Mouse (Mus musculus) NIH3T3 (cell line): ENCODE measurements at regions not wholly inside any gene's neighbourhood (a gene's known extent, or its start where the extent isn't known, plus 50 kb on each side); places are given as distances from the start of the nearest gene placed in this dataset.
"Not testable (repeated sequence)": the region's sequence is repeated elsewhere in the genome, so short reads cannot be mapped to it uniquely, and the experiment has no call there.

Experiments used
- DNase-seq: peaks from one replicate; pipeline ENCODE4 v3.0.0-alpha.2; 2012; ENCODE audit warnings: low read depth

- DNase-seq, result no peak
Observed at GRCm38 (mm10) chr1:12025791-12026190, 611.9 kb downstream of the A830018L16Rik start.

DNA sequence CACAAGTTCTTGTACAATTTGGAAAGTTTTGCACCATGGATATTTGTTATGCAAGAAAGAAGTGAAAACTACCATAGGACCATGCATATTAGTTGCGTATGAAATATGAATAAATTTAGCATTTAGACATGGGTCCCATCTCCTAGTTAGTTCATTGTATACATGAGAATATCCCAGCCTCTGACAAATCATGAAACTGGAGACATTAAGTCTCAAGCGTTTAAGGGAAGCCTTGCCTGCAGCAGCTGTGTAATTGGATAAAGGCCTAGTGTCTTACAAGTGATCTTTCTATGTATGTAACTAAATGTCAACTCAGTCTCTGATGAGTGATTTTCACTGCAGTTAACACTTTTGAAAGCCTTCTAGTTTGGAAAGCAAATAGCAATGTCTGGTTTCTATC, 613.5 kb downstream of the A830018L16Rik start:
- no peak for DNase-seq

DNA sequence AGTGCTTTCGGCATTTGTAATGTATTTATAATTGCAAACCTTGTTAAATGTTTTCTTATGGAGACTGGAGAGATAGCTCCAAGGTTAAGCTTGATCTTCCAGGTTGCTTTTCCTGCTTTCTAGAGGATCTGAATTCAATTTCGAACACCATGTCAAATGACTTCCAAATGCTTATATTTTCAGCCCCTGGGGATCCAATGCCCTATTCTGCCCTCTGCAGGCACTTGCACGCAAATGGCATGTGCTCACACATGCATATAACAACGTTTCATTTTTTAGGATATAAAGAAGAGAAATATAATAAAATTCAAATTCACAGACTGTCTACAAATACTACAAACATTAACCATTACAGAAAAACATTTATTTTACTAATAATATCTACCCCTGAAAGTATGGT, 614.2 kb downstream of the A830018L16Rik start:
- no peak for DNase-seq

GRCm38 (mm10) chr1:12051931-12052482, 638.1 kb downstream of the A830018L16Rik start:
- DNase-seq, result no peak

DNA sequence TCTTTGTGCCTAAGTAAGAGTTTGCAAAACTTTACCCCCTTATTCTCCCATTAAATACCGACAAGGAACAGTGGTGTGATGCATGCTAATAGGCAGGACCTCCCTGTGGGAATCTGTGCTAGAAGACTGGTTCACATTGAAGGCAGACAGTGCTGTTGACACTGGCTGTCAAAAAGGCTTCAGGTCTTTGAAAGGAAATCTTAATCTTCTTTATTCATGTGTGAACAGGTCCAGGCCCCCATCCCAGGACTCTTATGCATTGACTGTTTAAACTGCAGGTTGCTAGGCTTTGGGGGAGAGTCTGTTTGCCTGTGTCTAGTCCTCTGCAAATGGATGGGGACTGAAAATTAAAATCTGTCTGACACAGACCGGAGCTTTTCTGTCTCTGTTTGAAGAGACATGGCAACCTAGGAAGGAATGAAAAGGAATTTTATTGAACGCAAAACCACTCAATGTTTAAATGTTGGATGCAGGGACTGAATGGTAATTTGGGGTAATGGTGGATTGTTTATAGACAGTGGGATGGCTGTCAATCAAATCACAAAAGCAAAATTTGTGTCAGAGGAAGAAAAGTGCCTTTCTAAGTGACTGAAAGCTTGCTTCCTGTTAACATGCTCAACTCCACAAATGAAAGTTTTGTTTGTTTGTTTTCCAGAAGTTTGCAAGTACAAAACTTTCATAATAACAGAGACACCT, 642.1 kb downstream of the A830018L16Rik start:
- no peak for DNase-seq

GRCm38 (mm10) chr1:12065016-12065513, 651.2 kb downstream of the A830018L16Rik start:
- no peak for DNase-seq

DNA sequence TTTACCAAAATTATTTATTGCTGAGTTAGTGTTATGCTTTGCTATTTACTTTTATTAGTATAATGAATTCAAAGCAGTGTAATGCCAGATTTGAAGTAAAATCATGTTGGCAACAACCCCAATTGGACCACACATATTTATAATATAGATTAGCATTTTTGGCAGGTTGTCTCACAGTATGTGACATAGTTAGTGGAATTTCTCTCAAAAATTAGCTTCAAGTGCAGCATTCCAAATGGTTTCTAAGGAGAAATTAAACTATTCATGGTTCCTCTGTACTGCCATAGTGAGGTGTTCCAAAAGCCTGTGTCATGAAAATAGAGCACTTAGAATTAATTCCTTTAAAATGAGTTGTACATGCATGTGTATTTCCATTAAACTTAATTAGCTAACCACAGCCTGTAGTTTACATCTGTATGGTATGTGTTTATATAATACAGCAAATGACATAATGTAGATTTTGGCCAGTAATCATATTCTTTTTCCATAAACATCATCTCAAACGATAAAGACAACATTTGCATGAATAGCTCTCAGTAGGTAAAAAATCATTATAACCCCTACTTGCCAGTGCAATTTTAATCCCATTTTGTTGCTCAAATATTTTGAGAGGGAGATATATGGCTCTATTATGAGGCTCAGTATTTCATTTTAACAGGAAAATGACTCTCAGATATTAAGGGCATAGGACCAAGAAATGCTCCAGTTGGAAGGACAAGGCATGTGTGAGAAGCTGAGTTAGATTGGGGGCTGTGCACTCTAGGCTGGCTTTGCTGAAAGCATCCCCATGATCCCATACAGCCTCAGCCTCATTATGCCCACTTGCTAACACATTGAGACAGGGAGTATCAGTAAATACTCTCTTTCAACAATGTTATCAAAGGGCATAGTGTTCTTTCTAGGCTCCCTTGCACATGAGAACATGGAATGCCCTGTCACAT, 678.9 kb downstream of the A830018L16Rik start:
- no peak for DNase-seq

DNA sequence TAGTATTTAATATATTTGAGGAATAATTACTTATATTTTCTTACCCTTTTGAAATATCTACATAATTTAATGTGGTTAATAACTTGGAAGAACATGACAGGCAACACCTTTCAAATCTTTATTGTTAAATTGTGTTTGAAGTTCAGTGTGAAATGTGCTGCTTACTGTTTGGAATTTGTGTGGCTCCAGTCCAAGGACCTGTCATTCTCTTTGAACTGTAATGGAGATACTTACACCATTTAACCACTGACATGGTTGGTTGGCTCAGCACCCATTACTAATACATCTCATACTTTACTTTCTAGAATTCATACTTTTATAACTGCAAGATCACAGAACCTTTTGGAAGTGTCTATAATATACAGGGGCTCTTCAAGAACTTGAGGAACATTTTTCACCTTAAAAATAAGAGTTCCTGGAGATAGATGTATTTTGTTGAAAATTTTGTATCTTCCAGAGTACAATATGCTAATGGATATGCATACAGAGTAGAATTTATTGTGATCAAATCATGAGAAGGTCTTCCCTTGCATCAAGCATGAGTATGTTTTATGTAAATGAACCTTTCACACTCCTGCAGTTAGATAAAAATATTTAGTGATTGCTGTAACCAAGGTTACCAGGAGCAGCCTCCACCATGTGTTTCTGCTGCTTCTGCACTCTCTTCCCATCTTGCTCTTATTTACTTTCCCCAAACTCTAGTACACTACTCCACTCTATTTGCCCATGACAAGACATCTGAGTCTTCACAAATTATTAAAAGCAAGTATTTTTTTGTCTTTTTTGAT, 701.3 kb downstream of the A830018L16Rik start:
- DNase-seq, result no peak

- no peak for DNase-seq
Observed at GRCm38 (mm10) chr1:12117083-12117482, 703.2 kb downstream of the A830018L16Rik start.

GRCm38 (mm10) chr1:12120926-12121325, 707.0 kb downstream of the A830018L16Rik start:
- no peak for DNase-seq

GRCm38 (mm10) chr1:12126611-12127010, 712.7 kb downstream of the A830018L16Rik start:
- not testable (repeated sequence) for DNase-seq

- no peak for DNase-seq
Observed at GRCm38 (mm10) chr1:12170503-12170902, 756.6 kb downstream of the A830018L16Rik start.

DNA sequence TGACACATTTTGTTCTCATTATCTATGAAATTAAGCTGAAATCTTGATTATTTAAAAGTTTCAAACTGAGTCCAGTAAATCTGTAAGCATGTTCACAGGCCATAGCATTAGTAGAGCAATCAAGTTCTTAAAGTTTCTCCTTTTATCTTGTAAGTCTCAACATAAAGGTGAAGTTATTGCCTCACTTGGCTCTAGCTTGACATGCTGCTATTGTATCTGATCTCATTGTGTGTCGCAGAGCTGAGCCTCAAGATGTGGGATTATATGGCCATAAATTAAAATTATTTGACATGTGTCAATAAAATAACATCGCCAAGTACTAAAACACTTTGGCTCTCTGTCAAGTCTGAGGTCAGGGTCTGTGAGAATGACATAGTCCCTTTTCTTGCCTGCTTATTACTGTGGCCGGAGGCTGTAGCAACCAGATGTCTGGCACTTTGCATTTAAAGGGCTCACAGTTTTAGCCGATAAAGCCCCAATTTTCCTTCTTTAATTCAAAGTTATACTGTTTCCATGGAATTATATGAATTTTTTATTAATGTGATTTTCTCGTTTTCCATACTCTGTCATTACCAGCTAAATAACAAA, 775.8 kb downstream of the A830018L16Rik start:
- DNase-seq, result no peak

DNA sequence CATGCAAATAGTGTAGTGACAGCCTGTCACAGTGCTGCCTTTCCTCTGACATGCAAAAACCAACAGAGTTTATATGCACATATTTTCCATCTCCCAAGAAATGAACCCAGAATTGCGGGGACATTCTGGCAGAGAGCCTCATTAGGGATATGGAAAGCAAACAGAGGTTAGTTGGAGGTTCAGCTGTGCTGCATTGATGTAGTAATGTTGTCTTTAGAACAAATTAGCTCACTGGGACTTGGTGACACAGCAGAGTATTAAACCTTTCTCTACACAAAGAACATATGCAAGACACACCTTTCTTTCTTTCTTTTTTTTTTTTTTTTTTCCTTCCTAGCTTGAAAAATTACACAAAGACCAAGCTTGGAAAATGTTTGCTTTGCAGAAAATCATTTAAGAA, 778.7 kb downstream of the A830018L16Rik start:
- no peak for DNase-seq

DNA sequence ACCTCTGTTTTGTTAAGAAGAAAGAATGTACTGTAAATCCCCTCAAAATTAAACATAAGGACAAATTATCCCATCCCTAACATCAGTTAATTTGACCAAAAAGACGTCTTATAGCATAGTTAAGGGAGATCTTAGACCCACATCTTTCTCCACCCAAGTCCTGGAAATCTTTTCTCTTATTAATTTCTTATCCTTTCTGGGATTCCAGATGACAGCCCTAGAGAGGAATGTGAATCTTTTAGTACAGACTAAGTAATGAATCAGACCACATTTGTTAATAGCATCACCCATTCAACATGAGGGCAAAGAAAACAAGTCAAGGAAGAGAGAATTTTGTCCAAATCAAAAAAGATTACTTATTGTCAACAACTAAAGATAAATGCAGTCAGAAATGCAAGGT, 817.2 kb downstream of the A830018L16Rik start:
- no peak for DNase-seq

DNA sequence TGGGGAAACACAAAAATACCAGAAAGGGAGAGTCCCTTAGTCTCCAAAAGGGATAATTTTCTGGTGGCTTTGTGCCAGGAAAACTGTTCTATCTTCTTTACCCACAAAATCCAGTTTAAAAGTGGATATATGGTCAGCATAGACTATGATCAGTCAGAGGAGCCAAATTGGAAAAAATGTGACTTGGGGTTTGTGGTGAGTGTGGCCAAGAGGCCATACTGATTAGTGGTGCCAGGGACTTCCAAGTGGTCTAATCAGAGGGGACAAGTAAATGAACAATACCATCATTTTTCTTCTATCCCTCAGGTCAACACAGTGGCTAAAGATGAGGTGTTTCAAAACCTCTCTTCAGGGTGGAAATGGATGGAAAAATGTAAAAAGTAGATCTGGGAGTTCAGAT, 828.2 kb downstream of the A830018L16Rik start:
- DNase-seq, result no peak

- DNase-seq, result no peak
Observed at GRCm38 (mm10) chr1:12282493-12282892, 868.6 kb downstream of the A830018L16Rik start.

DNA sequence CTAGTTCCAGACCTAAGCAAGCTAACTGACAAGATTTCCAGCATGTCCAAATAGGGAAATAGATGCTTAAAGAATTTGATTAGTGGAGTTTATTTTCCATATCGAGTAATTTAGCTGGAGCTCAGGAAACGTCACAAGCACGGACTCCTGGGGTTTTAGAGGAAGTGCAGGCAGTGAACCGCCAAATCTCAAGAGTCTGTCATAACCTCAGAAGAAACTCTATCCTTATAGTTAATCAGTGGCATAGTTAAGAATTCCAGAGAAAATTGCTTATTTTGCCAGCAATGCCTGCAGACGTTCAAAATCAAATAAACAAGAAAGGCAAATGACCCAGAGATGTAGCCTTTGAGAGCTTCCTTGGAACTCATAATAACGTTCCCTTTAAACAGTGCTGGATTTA, 871.6 kb downstream of the A830018L16Rik start:
- DNase-seq, result no peak

DNA sequence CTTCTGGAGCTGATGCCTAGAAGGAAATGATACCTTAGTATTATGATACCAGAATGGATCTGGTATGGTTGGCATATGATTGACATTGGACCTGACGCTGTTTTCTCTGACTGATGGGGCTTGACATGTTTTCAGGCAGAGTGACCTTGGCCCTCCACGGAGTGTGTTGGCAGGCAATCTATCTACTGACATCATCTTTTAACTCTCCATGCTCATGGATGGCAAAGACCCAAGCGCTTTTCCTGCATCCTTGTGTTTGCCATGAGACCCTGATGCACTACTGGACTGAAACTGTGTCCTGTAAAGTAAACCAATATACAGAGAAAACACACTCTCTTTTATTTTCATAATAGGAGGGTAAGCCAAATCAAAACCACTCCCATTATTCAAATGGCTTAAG, 872.1 kb downstream of the A830018L16Rik start:
- DNase-seq, result no peak

GRCm38 (mm10) chr1:12288521-12288920, 874.6 kb downstream of the A830018L16Rik start:
- DNase-seq, result no peak

GRCm38 (mm10) chr1:12291787-12292186, 877.9 kb downstream of the A830018L16Rik start:
- DNase-seq, result no peak
